In genomic region chr17:83101035-83101434, GRCm38 (mm10) we compare ENCODE assay signal across 29 mouse cellular contexts.
DNase-seq lines count a peak whose midpoint lies in the region; ATAC-seq and TF ChIP-seq lines count a peak whose summit lies in the region.
"Had no signal": no experiment of that assay in that cellular context is flagged by ENCODE, and none has a peak within 500 bp of the region (broad histone marks: within the 10 kb centered on the region; RNA-seq: fewer than 3 reads in every experiment).

No protein-coding gene starts in this region.

- no peak overlapping the region for H3K9ac ChIP-seq in kidney, embryonic 16.5 days (replicated peaks; ENCODE audit: low read length)
- no peak overlapping the region for H3K9ac ChIP-seq in limb, embryonic 13.5 days
- H3K9ac ChIP-seq: hindbrain, embryonic 15.5 days; intestine, embryonic 15.5 days; liver, embryonic 13.5 days; neural tube, embryonic 13.5 days; stomach, embryonic 15.5 days had no signal

- peaks cover 19% of the 10 kb centered on the region for H3K4me1 ChIP-seq in kidney, embryonic 16.5 days (ENCODE audit: insufficient read depth, low read length)
- H3K4me1 ChIP-seq in kidney, adult 2 months (ENCODE audit: control insufficient read depth, insufficient read depth, low read length): no peaks in the 10 kb centered on the region
- H3K4me1 ChIP-seq in limb, embryonic 13.5 days: peaks cover 48% of the 10 kb centered on the region
- H3K4me1 ChIP-seq: hindbrain, embryonic 15.5 days had no signal

- DNase-seq in kidney, adult 2 months: no peak
- DNase-seq in forelimb bud, embryonic 11.5 days (ENCODE audit: low read depth, low spot score): peak; percentile 42
- no peak for DNase-seq in adrenal gland, postnatal 4 days (ENCODE audit: low spot score in 2 of 2)
- no peak for DNase-seq in layer of hippocampus, adult 2 months (ENCODE audit: low spot score in 2 of 2)
- DNase-seq in layer of hippocampus, adult 11-12 months (ENCODE audit: low spot score): no peak
- DNase-seq: adrenal gland, adult 8-10 months; cerebellum, adult 18-20 months; cerebellum, postnatal 14 days; kidney, adult 9 months; kidney, postnatal 36 days; layer of hippocampus, adult 9-11 months; left cerebral cortex, postnatal 4 days; liver, embryonic 13.5 days; lung, adult 2 months; lung, postnatal 36 days; retina, postnatal 1 day; right cerebral cortex, postnatal 4 days; thymus, postnatal 25 days had no signal

- H3K27me3 ChIP-seq in kidney, embryonic 16.5 days (ENCODE audit: insufficient read depth, low read length): no peaks in the 10 kb centered on the region
- no peaks in the 10 kb centered on the region for H3K27me3 ChIP-seq in kidney, adult 2 months (replicated peaks; ENCODE audit: control insufficient read depth, insufficient read depth, low read length)
- peaks cover 79% of the 10 kb centered on the region for H3K27me3 ChIP-seq in limb, embryonic 13.5 days
- H3K27me3 ChIP-seq: hindbrain, embryonic 15.5 days; intestine, embryonic 15.5 days; liver, embryonic 13.5 days; stomach, embryonic 15.5 days had no signal

- TF ChIP-seq POLR2A in kidney, adult 2 months (IDR thresholded peaks at IDR 0.05; ENCODE audit: low read depth, low read length): no peak

- no peaks in the 10 kb centered on the region for H3K36me3 ChIP-seq in kidney, embryonic 16.5 days (ENCODE audit: insufficient read depth, low read length)
- H3K36me3 ChIP-seq in kidney, adult 2 months (ENCODE audit: control insufficient read depth, insufficient read depth, low read length): no peaks in the 10 kb centered on the region
- H3K36me3 ChIP-seq in limb, embryonic 13.5 days: no peaks in the 10 kb centered on the region
- H3K36me3 ChIP-seq: forebrain, embryonic 10.5 days; hindbrain, embryonic 15.5 days; intestine, embryonic 15.5 days; liver, embryonic 13.5 days; neural tube, embryonic 13.5 days; stomach, embryonic 15.5 days had no signal

- no peak overlapping the region for H3K4me3 ChIP-seq in kidney, embryonic 16.5 days (ENCODE audit: low read length)
- H3K4me3 ChIP-seq in kidney, adult 2 months (ENCODE audit: insufficient read depth, low read depth, low read length): no peak overlapping the region
- H3K4me3 ChIP-seq in limb, embryonic 13.5 days: no peak overlapping the region
- H3K4me3 ChIP-seq in layer of hippocampus, adult 2 months: no peak overlapping the region
- H3K4me3 ChIP-seq: forebrain, embryonic 10.5 days; hindbrain, embryonic 15.5 days; intestine, embryonic 15.5 days; liver, embryonic 13.5 days; myocyte; neural tube, embryonic 13.5 days; stomach, embryonic 15.5 days had no signal

- H3K4me2 ChIP-seq in kidney, embryonic 16.5 days (replicated peaks; ENCODE audit: low read depth, low read length): no peak overlapping the region
- no peak overlapping the region for H3K4me2 ChIP-seq in limb, embryonic 13.5 days (replicated peaks)
- H3K4me2 ChIP-seq: hindbrain, embryonic 15.5 days; intestine, embryonic 15.5 days; liver, embryonic 13.5 days; neural tube, embryonic 13.5 days; stomach, embryonic 15.5 days had no signal

- no peak for ATAC-seq in kidney, embryonic 16.5 days (ENCODE audit: low FRiP score, low TSS enrichment)
- no peak for ATAC-seq in limb, embryonic 13.5 days (ENCODE audit: low FRiP score, low read depth)
- ATAC-seq: activated CD4-positive, CD25-positive, alpha-beta regulatory T cell, adult 4 months; forebrain, embryonic 16.5 days; intestine, embryonic 15.5 days; midbrain, embryonic 16.5 days had no signal

- TF ChIP-seq CTCF in kidney, adult 2 months (conservative IDR thresholded peaks at IDR 0.05; ENCODE audit: insufficient read depth, insufficient read length, low read depth, low read length): no peak
- no peak for TF ChIP-seq CTCF in layer of hippocampus, adult 2 months (conservative IDR thresholded peaks at IDR 0.05)

- 0 out of 2 replicates have a peak overlapping the region, but pooled peaks have one; percentile 1 for H3K27ac ChIP-seq in kidney, embryonic 16.5 days (ENCODE audit: low read length)
- no peak overlapping the region for H3K27ac ChIP-seq in kidney, adult 2 months (ENCODE audit: insufficient read depth, low read depth, low read length)
- H3K27ac ChIP-seq in limb, embryonic 13.5 days: peak overlapping the region; percentile 33; the same call in 1 of the 2 replicates
- no peak overlapping the region for H3K27ac ChIP-seq in layer of hippocampus, adult 2 months
- H3K27ac ChIP-seq: forebrain, embryonic 10.5 days; hindbrain, embryonic 15.5 days; intestine, embryonic 15.5 days; liver, embryonic 13.5 days; neural tube, embryonic 13.5 days; stomach, embryonic 15.5 days had no signal

- no peaks in the 10 kb centered on the region for H3K9me3 ChIP-seq in kidney, embryonic 16.5 days (ENCODE audit: low read length)
- H3K9me3 ChIP-seq in limb, embryonic 13.5 days: no peaks in the 10 kb centered on the region
- H3K9me3 ChIP-seq: forebrain, embryonic 10.5 days; hindbrain, embryonic 15.5 days; intestine, embryonic 15.5 days; liver, embryonic 13.5 days; neural tube, embryonic 13.5 days; stomach, embryonic 15.5 days had no signal

- WGBS in kidney, embryonic 16.5 days: 57% methylated on average over 7 of the region's 7 CpGs
- WGBS in kidney, adult 2 months: 74% methylated on average over 7 of the region's 7 CpGs
- WGBS in limb, embryonic 13.5 days: 28% methylated on average over 7 of the region's 7 CpGs

Comparison
In these comparisons a context has a peak if more than half of its experiments do, and no peak if none do; other contexts are left out.
1. H3K27ac ChIP-seq: peak in kidney, embryonic 16.5 days (single experiment) and limb, embryonic 13.5 days (single experiment); none in kidney, adult 2 months (single experiment) and layer of hippocampus, adult 2 months (single experiment).